ENCODE assay signal across 8 mouse cellular contexts in the genomic region with DNA sequence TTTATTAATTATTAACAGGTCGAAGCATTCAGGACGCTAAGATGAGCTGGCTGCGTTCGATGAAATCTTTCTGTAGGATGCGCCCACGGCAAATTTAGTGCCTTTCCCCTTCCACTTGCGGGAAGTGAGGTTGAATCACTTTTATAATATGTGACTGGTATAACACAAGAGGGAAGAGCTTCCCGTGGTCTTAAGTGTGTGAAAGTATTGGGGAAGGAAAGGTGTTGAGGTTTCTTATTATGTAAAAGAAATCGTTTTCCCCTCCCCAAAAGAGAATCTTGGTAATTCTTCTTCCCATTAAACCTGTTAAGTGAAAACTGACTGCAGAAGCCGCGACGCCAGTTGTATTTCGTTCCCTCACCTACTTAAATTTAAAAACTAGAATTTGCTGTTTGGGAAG.
DNase-seq lines count a peak whose midpoint lies in the region; ATAC-seq and TF ChIP-seq lines count a peak whose summit lies in the region.

No protein-coding gene starts in this region.

- peak overlapping the region; percentile 96 for H3K4me2 ChIP-seq in forebrain, embryonic 11.5 days (ENCODE audit: low read depth, low read length, severe bottlenecking)
- peak overlapping the region; percentile 99 for H3K4me2 ChIP-seq in intestine, postnatal 0 days (replicated peaks; ENCODE audit: low read depth)
- peak overlapping the region; percentile 99 for H3K4me2 ChIP-seq in neural tube, embryonic 13.5 days

- intact Hi-C loops in left cerebral cortex, adult 2 months (cut with DNase I) = loop anchor here (5.0 to 10.0 kb wide), 5 partner anchors 164 to 1274 kb away; partner anchors contain the start of gene Rora
- intact Hi-C loops in left cerebral cortex, postnatal 14 days (cut with DNase I) = loop anchor here (10.0 kb wide), 3 partner anchors 337 to 1277 kb away; no protein-coding TSS in a partner anchor

- no peak for DNase-seq in left cerebral cortex, adult 2 months (ENCODE audit: extremely low spot score in 1 of 2, low spot score in 2 of 2)
- no peak for DNase-seq in left cerebral cortex, postnatal 14 days (ENCODE audit: low spot score in 2 of 2)
- DNase-seq in forebrain, embryonic 11.5 days (ENCODE audit: low spot score) = no peak
- DNase-seq in adrenal gland, adult 2 months = no peak
- DNase-seq in spleen, adult 12 weeks (ENCODE audit: low spot score) = no peak

- no peak overlapping the region for H3K27ac ChIP-seq in left cerebral cortex, adult 2 months
- H3K27ac ChIP-seq in forebrain, embryonic 11.5 days (ENCODE audit: low read depth, low read length) = no peak overlapping the region
- H3K27ac ChIP-seq in intestine, postnatal 0 days (ENCODE audit: low read depth, low read length) = no peak overlapping the region
- no peak overlapping the region for H3K27ac ChIP-seq in neural tube, embryonic 13.5 days (replicated peaks)

- H3K4me3 ChIP-seq in left cerebral cortex, adult 2 months = peak overlapping the region; percentile 90
- peak overlapping the region; percentile 73 for H3K4me3 ChIP-seq in forebrain, embryonic 11.5 days (ENCODE audit: low read depth, low read length)
- H3K4me3 ChIP-seq in intestine, postnatal 0 days (ENCODE audit: low read depth, low read length) = peak overlapping the region; percentile 77
- peak overlapping the region; percentile 68 for H3K4me3 ChIP-seq in neural tube, embryonic 13.5 days

- H3K4me1 ChIP-seq in forebrain, embryonic 11.5 days (replicated peaks; ENCODE audit: control insufficient read depth, insufficient read depth, low read length) = peaks cover 6% of the 10 kb centered on the region; the same call in 1 of the 2 replicates
- H3K4me1 ChIP-seq in intestine, postnatal 0 days (replicated peaks; ENCODE audit: control insufficient read depth, insufficient read depth, low read length) = no peaks in the 10 kb centered on the region
- peaks cover 25% of the 10 kb centered on the region for H3K4me1 ChIP-seq in neural tube, embryonic 13.5 days (replicated peaks)

- no peak for ATAC-seq in forebrain, embryonic 11.5 days (replicated peaks; ENCODE audit: low FRiP score)
- ATAC-seq in intestine, postnatal 0 days = no peak
- no peak for ATAC-seq in neural tube, embryonic 13.5 days (ENCODE audit: low read depth)
- no peak for ATAC-seq in frontal cortex, adult (ENCODE audit: low TSS enrichment)

- peak overlapping the region; percentile 63 for H3K9ac ChIP-seq in forebrain, embryonic 11.5 days (ENCODE audit: low read length)
- no peak overlapping the region for H3K9ac ChIP-seq in intestine, postnatal 0 days (ENCODE audit: low read depth, low read length)
- peak overlapping the region; percentile 78 for H3K9ac ChIP-seq in neural tube, embryonic 13.5 days

- no peaks in the 10 kb centered on the region for H3K36me3 ChIP-seq in forebrain, embryonic 11.5 days (ENCODE audit: control insufficient read depth, insufficient read depth, low read length)
- no peaks in the 10 kb centered on the region for H3K36me3 ChIP-seq in intestine, postnatal 0 days (ENCODE audit: control insufficient read depth, insufficient read depth)
- H3K36me3 ChIP-seq in neural tube, embryonic 13.5 days = no peaks in the 10 kb centered on the region

- H3K9me3 ChIP-seq in forebrain, embryonic 11.5 days (ENCODE audit: control insufficient read depth, low read length) = no peaks in the 10 kb centered on the region
- H3K9me3 ChIP-seq in intestine, postnatal 0 days (ENCODE audit: control insufficient read depth) = no peaks in the 10 kb centered on the region
- H3K9me3 ChIP-seq in neural tube, embryonic 13.5 days = no peaks in the 10 kb centered on the region

- H3K27me3 ChIP-seq in forebrain, embryonic 11.5 days (ENCODE audit: control insufficient read depth, insufficient read depth, low read length) = peaks cover 14% of the 10 kb centered on the region
- H3K27me3 ChIP-seq in intestine, postnatal 0 days (replicated peaks; ENCODE audit: control insufficient read depth, insufficient read depth, low read length) = peaks cover 32% of the 10 kb centered on the region
- peaks cover 70% of the 10 kb centered on the region for H3K27me3 ChIP-seq in neural tube, embryonic 13.5 days

- TF ChIP-seq CTCF in left cerebral cortex, adult 2 months (IDR thresholded peaks at IDR 0.05) = no peak
- TF ChIP-seq CTCF in intestine, postnatal 0 days (IDR thresholded peaks at IDR 0.05; ENCODE audit: low read depth) = no peak

- 10% methylated on average over 13 of the region's 13 CpGs for WGBS in forebrain, embryonic 11.5 days
- WGBS in intestine, postnatal 0 days = 19% methylated on average over 13 of the region's 13 CpGs
- 9% methylated on average over 13 of the region's 13 CpGs for WGBS in neural tube, embryonic 13.5 days
